Mouse (Mus musculus) retina, embryonic 14.5 days (tissue): ENCODE measurements around the gene Spata45.
"Not testable (repeated sequence)": the region's sequence is repeated elsewhere in the genome, so short reads cannot be mapped to it uniquely, and the experiment has no call there.

Experiments
- DNase-seq: peaks from one replicate; pipeline ENCODE4 v3.0.0-alpha.2; 2015; ENCODE audit warnings: low spot score

The Spata45 gene

DNA sequence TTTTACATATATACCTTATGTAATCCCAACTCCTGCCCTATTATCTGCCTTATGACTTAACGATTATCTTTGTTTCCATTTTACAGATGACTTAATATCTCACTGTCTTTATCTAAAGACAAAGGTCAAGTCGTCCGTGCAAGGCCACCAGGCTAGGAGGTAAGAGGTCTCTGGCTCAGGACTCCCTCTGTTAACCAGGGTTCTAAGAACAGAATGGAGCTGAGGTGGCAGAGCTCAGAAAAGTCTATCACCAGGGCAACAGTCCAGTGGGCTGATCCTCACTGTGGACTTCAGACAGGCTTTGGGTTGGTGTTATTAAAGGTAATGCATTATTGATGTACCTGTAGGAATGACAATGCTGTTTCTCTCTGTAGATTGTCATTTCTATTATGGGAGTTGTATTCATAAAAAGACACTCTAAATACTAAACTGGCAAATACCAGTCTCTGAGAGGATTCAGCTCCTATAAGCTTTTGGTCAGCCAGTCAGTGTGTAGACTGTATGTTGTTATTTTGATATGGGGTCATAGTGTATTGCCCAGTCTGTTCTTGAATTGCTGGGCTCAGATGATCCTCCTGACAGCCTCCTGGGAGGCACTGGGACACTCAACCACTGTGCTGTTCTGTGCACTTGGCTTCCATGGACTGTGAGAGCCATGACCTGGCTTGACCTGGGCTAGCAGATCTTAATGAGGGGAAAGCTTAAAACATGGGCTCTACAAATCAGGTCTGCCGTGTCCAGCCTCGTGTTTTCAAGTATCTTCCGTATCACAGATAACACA is at the start of gene Spata45:
TSS of gene Spata45 (plus strand) at position 86 of the 781 bp plus-strand sequence.
- no peak for DNase-seq

DNA sequence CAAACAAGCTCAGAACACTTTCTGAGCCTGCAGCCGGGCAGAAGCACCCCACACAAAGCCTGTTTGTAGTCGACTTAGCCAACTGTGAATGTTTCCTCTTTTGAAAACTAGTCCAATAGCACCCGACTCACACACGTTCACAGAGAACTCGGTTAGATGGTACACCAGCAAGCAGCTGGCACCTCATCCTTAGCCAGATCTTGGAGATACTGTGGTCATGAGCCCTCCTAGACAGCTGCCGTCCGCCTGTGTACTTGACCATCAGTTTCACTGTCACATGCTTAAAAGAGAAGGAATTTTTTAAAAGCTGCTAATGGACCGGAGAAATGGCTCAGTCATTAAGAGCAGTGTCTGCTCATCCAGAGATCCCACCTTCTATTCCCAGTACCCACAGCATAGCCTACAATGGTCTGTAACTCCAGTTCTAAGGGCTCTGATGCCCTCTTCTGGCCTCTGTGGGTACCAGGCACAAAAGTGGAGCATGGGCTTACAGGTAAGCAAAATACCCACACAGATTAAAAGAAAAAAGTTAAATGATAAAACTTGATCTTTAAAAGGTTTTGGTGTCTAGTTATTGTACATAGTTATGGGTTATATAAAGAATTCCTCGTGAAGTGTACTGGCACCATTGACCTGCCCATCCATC is 46.9 kb upstream of the Spata45 start:
- DNase-seq: no peak

DNA sequence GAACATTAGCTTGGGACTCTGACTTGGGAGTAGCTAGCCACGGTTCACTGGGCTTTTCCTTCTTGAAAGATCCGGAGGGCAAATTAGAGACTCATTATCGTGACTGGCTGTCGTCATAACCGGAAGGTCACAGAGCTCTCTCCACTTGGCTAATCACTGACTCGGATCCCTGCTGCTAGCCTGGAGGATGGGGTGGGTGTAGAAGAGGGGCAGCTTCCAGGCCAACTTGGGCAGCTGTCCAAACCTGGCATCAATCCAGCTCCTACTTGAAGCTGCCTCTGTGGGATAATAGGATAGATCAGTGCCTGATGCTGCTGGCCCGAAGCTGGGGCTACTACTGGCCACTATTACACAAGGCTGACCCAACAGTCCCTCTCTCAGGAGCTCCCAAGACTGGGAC is 40.9 kb upstream of the Spata45 start:
- peak; percentile 63 for DNase-seq

DNA sequence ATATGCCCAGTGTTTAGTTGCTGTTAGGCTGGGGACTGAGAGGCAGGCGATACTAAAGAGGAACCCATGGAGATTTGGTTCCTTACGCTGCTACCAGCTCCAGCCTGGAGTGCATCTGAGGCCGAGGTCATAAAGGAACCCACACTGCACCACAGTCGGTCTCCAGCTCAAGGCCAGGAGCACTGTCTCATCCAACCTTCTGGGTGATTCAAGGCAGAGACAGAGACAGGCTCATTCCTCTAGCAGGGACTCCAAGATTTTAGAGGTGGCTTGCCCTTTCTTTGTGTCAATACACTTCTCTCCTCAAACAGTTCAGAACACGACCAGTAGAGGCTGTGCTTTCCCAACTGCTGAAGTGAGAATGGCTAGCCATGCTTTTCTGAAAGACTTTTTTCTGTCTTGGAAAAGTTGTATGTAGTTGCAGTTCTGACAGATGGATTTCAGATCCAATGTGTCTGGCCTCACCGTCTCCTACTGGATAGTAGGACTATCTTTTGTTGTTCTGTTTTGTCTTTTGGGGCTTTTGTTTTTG is 40.0 kb upstream of the Spata45 start:
- peak; percentile 13 for DNase-seq

DNA sequence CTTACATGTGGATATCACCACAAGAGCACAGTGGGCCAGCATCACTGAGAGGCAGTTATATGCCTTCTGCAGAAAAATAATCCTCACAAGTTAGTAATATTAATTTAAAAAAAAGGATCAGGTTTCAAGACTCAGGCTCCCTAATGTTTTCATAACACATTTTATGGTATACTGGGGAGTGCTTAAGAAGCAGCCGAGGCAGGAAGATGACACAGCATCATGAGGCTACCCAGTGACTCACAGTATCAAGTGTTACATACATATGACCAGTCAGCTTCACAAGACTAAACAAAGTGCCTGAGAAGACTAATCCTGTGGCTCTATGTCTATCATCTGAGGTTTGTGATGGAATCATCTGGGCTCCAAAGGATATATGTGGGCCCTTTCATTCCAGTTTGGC is 38.4 kb upstream of the Spata45 start:
- DNase-seq: no peak

- DNase-seq: no peak
Observed at GRCm38 (mm10) chr1:191000686-191001085, 35.8 kb upstream of the Spata45 start.

DNA sequence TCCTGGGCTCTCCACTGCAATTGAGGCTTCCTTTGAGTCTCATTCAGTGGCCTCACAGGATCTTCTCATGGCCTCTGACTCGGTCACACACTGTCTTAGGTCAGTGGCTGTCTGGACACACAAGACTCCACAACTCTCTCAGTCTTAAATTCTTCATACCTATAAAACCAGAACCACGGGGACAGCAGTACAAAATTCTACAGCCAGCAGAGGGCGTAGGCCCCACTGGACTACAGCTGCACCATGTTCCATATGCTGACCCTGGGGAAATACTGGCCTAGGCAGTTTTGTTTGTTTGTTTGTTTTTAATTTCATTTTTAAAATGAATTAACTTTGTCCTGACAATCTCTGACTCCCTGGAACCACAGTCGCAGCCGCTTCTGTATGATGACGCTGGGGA is 34.2 kb upstream of the Spata45 start:
- peak; percentile 61 for DNase-seq

DNA sequence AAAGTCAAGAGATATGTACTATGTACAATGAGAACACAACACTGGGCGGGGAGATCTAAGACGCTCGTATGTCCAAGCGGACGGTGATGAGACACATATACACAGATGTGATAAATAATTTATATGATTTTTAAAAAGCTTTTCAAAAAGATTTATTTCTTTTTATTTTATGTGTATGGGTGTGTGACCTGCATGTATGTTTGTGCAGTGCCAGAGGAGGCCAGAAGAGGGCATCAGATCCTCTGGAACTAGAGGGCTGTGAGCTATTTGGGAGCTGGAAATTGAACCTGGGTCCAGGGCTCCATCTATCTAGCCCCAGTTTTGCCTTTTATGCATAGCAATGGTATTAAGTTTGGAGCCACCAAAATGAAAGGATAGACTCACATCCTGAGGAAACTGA is 27.7 kb upstream of the Spata45 start:
- DNase-seq: no peak

GRCm38 (mm10) chr1:191014271-191014670 is 22.2 kb upstream of the Spata45 start:
- no peak for DNase-seq

- DNase-seq: no peak
Observed at GRCm38 (mm10) chr1:191019803-191020202, 16.6 kb upstream of the Spata45 start.

GRCm38 (mm10) chr1:191020217-191020924 is 16.1 kb upstream of the Spata45 start:
- DNase-seq: no peak

- no peak for DNase-seq
Observed at GRCm38 (mm10) chr1:191021016-191021415, 15.4 kb upstream of the Spata45 start.

DNA sequence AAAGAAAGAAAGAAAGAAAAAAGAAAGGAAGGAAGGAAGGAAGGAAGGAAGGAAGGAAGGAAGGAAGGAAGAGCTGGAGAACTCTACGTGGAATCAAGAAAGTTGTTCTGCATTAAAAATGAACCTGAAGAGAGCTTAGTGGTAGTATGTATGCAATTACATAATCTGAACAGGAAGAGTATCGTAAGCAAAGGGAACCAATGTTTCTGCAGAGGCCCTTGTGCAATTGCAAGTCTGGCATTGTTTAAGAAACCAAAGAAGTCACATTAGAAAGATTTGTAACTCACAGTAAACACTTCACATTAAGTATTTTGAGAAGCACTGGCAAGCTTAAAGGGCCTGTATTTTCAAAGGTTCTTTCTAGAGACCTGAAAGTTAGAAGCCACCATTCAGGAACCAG is 13.3 kb upstream of the Spata45 start:
- no peak for DNase-seq

DNA sequence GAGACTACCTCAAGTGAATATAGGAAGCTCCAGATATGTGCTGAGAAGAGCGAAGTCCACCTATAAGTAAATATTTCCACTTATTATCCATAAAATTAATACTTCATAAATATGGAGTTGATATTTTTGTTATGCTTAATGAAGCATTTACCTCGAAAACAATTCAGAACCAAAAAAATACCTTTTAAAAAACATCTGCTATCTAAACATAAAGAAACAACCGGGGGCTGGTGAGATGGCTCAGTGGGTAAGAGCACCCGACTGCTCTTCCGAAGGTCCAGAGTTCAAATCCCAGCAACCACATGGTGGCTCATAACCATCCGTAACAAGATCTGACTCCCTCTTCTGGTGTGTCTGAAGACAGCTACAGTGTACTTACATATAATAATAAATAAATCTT is 12.6 kb upstream of the Spata45 start:
- DNase-seq: not testable (repeated sequence)

DNA sequence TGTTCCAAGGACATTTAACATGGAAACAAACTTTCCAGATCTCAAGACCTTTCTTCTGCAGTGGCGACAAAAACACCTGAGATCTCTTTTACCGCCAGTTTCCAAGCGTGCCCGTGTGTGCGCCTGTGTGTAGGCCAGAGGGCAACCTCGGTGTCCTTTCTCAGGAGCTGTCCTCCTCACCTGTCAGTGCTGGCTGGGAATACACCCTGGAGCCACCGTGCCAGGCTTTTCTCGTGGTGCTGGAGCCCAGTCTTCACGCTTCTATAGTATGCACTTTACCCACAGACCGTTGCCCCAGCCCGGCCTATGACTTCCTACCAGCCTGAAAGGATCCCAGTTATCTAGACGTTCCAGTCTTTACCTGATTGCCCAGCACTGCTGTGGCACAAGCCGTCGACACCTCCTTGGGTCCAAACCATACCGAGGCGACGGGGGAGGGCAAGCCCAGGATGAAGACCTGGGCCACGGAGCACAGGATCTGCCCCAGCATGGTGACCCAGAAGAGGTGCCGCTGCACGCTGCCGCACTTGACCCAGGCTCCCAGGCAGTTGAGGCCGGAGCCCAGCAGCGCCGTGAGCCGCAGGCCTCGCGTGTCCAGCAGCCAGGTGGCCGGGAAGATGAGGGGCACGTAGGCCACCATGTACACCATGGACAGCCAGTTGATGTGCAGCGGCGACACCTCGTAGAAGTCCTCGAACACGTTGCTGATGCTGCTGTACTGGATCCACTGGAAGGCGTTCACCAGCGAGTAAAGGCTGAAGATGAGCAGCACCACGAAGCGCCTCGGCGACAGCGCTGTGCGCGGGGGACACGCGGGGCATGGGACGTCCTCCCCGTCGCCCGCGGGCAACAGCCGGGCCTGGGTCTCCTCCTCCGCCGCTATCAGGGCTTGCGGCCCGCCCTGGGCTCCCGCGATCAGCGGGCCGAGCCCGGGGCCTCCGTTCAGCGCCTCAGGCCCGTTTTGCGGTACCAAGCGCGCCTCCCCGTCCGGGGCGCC is 11.1 kb upstream of the Spata45 start:
- peak; percentile 52 for DNase-seq

- peak; percentile 99 for DNase-seq
Observed at GRCm38 (mm10) chr1:191026021-191026713, 10.3 kb upstream of the Spata45 start, which contains the start of gene Flvcr1. Gene Flvcr1, minus strand, starts transcription at chr1:191026158.

DNA sequence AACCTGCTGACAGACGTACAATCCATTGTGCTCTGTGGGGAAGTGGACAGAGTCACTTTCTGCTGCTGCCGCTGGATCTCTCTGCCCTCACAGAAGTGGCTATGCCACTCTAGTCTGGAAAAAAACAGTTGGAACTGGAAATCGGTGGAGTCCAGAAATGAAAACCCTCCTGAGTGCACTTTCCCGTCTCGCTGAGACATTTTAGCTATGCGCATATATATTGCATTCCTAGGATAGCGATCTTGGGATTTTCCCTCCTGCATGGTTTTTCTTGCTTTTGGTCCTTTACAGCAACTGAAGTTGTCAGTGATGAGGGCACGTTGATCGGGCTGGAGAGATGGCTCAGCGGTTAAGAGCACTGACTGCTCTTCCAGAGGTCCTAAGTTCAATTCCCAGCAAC is 6.3 kb upstream of the Spata45 start:
- DNase-seq: no peak

DNA sequence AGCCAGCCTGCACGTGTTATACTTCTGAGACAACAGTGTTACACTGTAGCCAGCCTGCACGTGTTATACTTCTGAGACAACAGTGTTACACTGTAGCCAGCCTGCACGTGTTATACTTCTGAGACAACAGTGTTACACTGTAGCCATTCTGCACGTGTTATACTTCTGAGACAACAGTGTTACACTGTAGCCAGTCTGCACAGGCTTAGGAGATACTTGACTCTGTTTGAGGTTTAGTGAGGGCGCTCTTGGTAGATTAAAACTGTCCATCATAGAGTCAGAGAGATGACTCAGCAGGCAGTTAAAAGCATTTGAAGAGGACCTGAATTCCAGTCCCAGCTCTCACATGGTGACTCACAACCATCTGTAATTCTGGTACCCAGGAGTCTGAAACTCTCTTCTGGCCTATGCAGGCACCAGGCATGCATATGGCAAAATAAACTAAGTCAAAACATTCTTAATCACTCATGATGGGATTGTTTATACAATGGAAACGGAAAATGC is 5.5 kb upstream of the Spata45 start:
- DNase-seq: not testable (repeated sequence)

DNA sequence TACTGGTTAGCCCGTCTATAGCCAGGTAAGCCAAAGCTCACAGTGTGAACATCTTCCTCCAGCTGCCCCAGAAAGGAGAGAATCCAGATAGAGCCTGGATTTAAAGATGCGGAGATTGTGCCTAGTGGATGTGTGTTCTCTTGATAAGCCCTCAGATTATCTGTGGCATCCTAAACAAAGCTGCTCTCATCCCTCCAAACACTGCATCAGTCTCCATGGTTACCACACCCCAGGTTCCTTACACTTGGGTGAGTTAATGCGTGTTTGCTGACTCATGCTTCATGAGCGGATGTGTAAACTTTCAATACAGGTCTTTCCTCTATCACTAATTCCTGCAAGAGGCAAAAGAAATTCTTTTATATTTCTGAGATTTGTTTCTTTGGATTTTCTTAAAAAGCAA is 790 bp upstream of the Spata45 start:
- peak; percentile 75 for DNase-seq

- DNase-seq: no peak
Observed at GRCm38 (mm10) chr1:191037999-191038398, 1.6 kb downstream of the Spata45 start.

DNA sequence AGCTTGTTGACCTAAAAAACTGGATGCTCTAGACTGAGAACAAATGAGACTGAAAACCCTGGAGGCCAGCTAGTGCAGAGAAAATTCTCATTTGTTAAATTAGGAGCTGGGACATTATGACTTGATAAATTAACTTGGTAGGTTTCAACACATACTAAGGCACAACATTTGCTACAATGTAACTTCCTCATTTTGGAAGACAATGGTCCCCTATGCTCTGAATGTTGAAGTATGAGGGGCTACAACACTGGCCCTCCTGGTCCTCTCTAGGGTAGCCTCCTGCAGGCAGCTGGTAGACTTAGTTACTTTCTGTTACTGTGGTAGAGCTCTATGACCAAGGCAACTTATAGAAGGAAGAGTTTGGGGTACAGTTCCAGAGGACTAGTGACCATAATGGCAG is 4.9 kb downstream of the Spata45 start:
- no peak for DNase-seq
